Mouse (Mus musculus): ENCODE data around the gene Mroh3.

DNA sequence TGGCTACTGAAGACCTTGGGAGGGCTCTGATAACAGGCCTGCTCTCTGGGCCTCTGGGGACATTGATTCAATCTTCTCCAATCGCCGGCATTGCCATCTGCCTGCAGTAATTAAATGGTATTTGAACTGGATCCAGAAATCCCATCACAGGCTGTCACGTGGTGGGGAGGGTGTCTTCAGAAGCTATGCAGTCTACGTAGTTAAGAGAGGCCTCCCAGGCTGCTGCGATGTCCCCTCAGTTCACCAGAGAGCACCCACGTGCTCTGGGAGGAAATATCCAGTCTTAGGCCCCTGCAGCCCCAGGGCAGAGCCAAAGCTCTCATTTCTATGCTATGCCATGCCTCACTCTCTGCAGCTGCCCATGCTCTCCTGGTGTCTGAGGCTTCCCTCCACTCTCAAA, 70.3 kb downstream of the Mroh3 start:
- no peak for TF ChIP-seq CTCF (IDR thresholded peaks at IDR 0.05; ENCODE audit: borderline replicate concordance, control insufficient read depth, extremely low read depth, insufficient read depth, low read length, poor library complexity)
- no peak for TF ChIP-seq POLR2A (IDR thresholded peaks at IDR 0.05; ENCODE audit: control insufficient read depth, extremely low read depth, insufficient read depth, low read length, poor library complexity)

Data from thymus, adult 2 months (tissue).